In the genomic region with DNA sequence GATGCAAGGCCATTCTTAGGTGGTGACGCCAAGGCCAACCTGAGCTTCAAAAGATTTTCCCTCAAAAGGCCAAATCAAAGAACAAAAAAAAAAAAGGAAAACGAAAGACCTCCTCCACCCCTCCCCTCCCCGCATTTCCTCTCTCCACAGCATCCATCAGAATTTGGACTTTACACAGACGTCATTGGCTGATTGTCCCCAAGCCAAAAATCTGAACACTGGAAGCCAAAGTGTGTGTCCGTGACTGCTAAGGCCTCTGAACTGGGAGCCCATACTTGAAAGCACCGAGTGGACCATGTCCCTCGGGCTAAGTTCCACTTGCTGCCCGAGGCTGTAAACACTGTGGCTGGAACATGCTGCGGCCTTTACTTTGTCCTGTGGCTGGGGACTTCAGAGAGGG, we compare ENCODE assay signal across 17 mouse cellular contexts. TPM values are rescaled to one million over a fixed set of nuclear protein-coding genes. Genes with fewer than 3 reads are reported as not detected.
A peak's percentile ranks its signal among the peaks of the same experiment; 100 is the strongest.
DNase-seq lines count a peak whose midpoint lies in the region; ATAC-seq and TF ChIP-seq lines count a peak whose summit lies in the region.
"Had no signal": no experiment of that assay in that cellular context is flagged by ENCODE, and none has a peak within 500 bp of the region (broad histone marks: within the 10 kb centered on the region; RNA-seq: fewer than 3 reads in every experiment).

No protein-coding gene starts in this region.

- DNase-seq in adrenal gland, postnatal 10 days: peak; percentile 52
- no peak for DNase-seq in adrenal gland, postnatal 4 days (ENCODE audit: low spot score in 2 of 2)
- DNase-seq in layer of hippocampus, adult 2 months (ENCODE audit: low spot score in 2 of 2): no peak
- no peak for DNase-seq in layer of hippocampus, postnatal 10 days (ENCODE audit: low spot score in 2 of 2)
- no peak for DNase-seq in kidney, postnatal 0 days (ENCODE audit: low spot score)
- DNase-seq in liver, embryonic 14.5 days (ENCODE audit: low read depth in 3 of 3, low spot score in 3 of 3): peak in 1 of 3 experiments; percentile 18
- DNase-seq in yolk sac, embryonic 10.5 days (ENCODE audit: low spot score): no peak
- no peak for DNase-seq in natural killer cell, adult 2 months (ENCODE audit: low spot score in 2 of 2)
- DNase-seq: cerebellum, postnatal 10 days; retina, postnatal 1 day had no signal

- H3K9ac ChIP-seq in kidney, postnatal 0 days (ENCODE audit: low read depth, low read length): no peak overlapping the region
- H3K9ac ChIP-seq in liver, embryonic 14.5 days (replicated peaks): no peak overlapping the region
- H3K9ac ChIP-seq: limb, embryonic 12.5 days; midbrain, embryonic 13.5 days had no signal

- H3K27ac ChIP-seq in layer of hippocampus, adult 2 months: peak overlapping the region; percentile 33; the same call in 1 of the 2 replicates
- peak overlapping the region; percentile 50 for H3K27ac ChIP-seq in kidney, postnatal 0 days
- H3K27ac ChIP-seq in liver, embryonic 14.5 days: no peak overlapping the region
- H3K27ac ChIP-seq: embryonic facial prominence, embryonic 10.5 days; heart, embryonic 13.5 days; hindbrain, embryonic 10.5 days; limb, embryonic 12.5 days; midbrain, embryonic 13.5 days had no signal

- TF ChIP-seq EP300 in liver, embryonic 14.5 days (IDR thresholded peaks at IDR 0.05; ENCODE audit: low read depth): no peak

- no peak overlapping the region for H3K4me3 ChIP-seq in layer of hippocampus, adult 2 months
- no peak overlapping the region for H3K4me3 ChIP-seq in kidney, postnatal 0 days (replicated peaks; ENCODE audit: low read depth, low read length)
- no peak overlapping the region for H3K4me3 ChIP-seq in liver, embryonic 14.5 days (ENCODE audit: insufficient read depth in 1 of 2, low read depth in 2 of 2, low read length in 2 of 2)
- H3K4me3 ChIP-seq: embryonic facial prominence, embryonic 10.5 days; heart, embryonic 13.5 days; hindbrain, embryonic 10.5 days; limb, embryonic 12.5 days; midbrain, embryonic 13.5 days had no signal

- no peak for TF ChIP-seq CTCF in layer of hippocampus, adult 2 months (conservative IDR thresholded peaks at IDR 0.05)
- no peak for TF ChIP-seq CTCF in kidney, postnatal 0 days (IDR thresholded peaks at IDR 0.05; ENCODE audit: low read depth)
- no peak for TF ChIP-seq CTCF in liver, embryonic 14.5 days (IDR thresholded peaks at IDR 0.05; ENCODE audit: low read depth)

- H3K27me3 ChIP-seq in kidney, postnatal 0 days (ENCODE audit: insufficient read depth, low read length): no peaks in the 10 kb centered on the region
- H3K27me3 ChIP-seq in liver, embryonic 14.5 days (ENCODE audit: control insufficient read depth, insufficient read depth, low read length): no peaks in the 10 kb centered on the region
- H3K27me3 ChIP-seq: CH12.LX; heart, embryonic 13.5 days; limb, embryonic 12.5 days; midbrain, embryonic 13.5 days had no signal

- H3K9me3 ChIP-seq in kidney, postnatal 0 days (replicated peaks; ENCODE audit: low read length): no peaks in the 10 kb centered on the region
- no peaks in the 10 kb centered on the region for H3K9me3 ChIP-seq in liver, embryonic 14.5 days (ENCODE audit: control insufficient read depth, low read length)
- H3K9me3 ChIP-seq: embryonic facial prominence, embryonic 10.5 days; heart, embryonic 13.5 days; hindbrain, embryonic 10.5 days; limb, embryonic 12.5 days; midbrain, embryonic 13.5 days had no signal

- no peak for ATAC-seq in kidney, postnatal 0 days (replicated peaks; ENCODE audit: low FRiP score, low read depth)
- ATAC-seq in liver, embryonic 14.5 days (ENCODE audit: insufficient read depth): peak; percentile 41; the same call in 1 of the 2 replicates
- ATAC-seq: forebrain, embryonic 14.5 days; midbrain, embryonic 13.5 days had no signal

- H3K4me2 ChIP-seq in kidney, postnatal 0 days (ENCODE audit: low read length): no peak overlapping the region
- H3K4me2 ChIP-seq in liver, embryonic 14.5 days (ENCODE audit: low read depth): no peak overlapping the region
- H3K4me2 ChIP-seq: heart, embryonic 13.5 days; limb, embryonic 12.5 days; midbrain, embryonic 13.5 days had no signal

- peaks cover 6% of the 10 kb centered on the region; the same call in 1 of the 2 replicates for H3K4me1 ChIP-seq in kidney, postnatal 0 days (replicated peaks; ENCODE audit: insufficient read depth, low read length)
- H3K4me1 ChIP-seq in liver, embryonic 14.5 days (replicated peaks; ENCODE audit: control insufficient read depth in 2 of 2, insufficient read depth in 2 of 2, low read length in 1 of 2): peaks cover 8 to 11% of the 10 kb centered on the region in 2 experiments

- WGBS in kidney, postnatal 0 days: 65% methylated on average over 9 of the region's 9 CpGs
- WGBS in liver, embryonic 14.5 days (ENCODE audit: insufficient replicate concordance): 79% methylated on average over 9 of the region's 9 CpGs

- H3K36me3 ChIP-seq in kidney, postnatal 0 days (ENCODE audit: insufficient read depth, low read length): peaks cover 29% of the 10 kb centered on the region
- H3K36me3 ChIP-seq in liver, embryonic 14.5 days (replicated peaks; ENCODE audit: control insufficient read depth, insufficient read depth, low read depth): peaks cover 63% of the 10 kb centered on the region

RNA-seq across cellular contexts. Expression of a gene that starts 6.1 kb away (rescaled TPM):
- total RNA-seq in adrenal gland, postnatal 10 days (2021): 100 to 1,000 TPM; 321 to 368 TPM
- 100 to 1,000 TPM; 271 to 275 TPM for total RNA-seq in adrenal gland, postnatal 4 days (2021)
- total RNA-seq in layer of hippocampus, adult 2 months (2021): 100 to 1,000 TPM; 119 to 136 TPM
- 100 to 1,000 TPM; 107 to 111 TPM for total RNA-seq in layer of hippocampus, postnatal 10 days (2021)
- 245 and 253 TPM in 2 replicates for polyA plus RNA-seq in kidney, postnatal 0 days (2015; fragmentation: Nextera tagmentation; extraction: Ambion mirVana)
- polyA plus RNA-seq in liver, embryonic 14.5 days (2012; rRNA removed): 121 and 142 TPM in 2 replicates
- 199 and 218 TPM in 2 replicates for polyA plus RNA-seq in liver, embryonic 14.5 days (2014; fragmentation: Nextera tagmentation; extraction: Ambion mirVana)

RNA-seq across cellular contexts. Expression of a gene that starts 33.8 kb away (rescaled TPM):
- 1 to 10 TPM; 2.7 TPM for total RNA-seq in adrenal gland, postnatal 10 days (2021)
- 1 to 10 TPM; 4.9 to 5.2 TPM for total RNA-seq in adrenal gland, postnatal 4 days (2021)
- 10 to 100 TPM; 11.1 to 11.7 TPM for total RNA-seq in layer of hippocampus, adult 2 months (2021)
- 10 to 100 TPM; 11.5 to 12.7 TPM for total RNA-seq in layer of hippocampus, postnatal 10 days (2021)
- polyA plus RNA-seq in kidney, postnatal 0 days (2015; fragmentation: Nextera tagmentation; extraction: Ambion mirVana): 3.2 TPM in 2 replicates
- polyA plus RNA-seq in liver, embryonic 14.5 days (2012; rRNA removed): 1.2 and 1.3 TPM in 2 replicates
- polyA plus RNA-seq in liver, embryonic 14.5 days (2014; fragmentation: Nextera tagmentation; extraction: Ambion mirVana): 1.3 and 1.4 TPM in 2 replicates

RNA-seq across cellular contexts. Expression of a gene that starts 47.9 kb away (rescaled TPM):
- 100 to 1,000 TPM; 147 to 154 TPM for total RNA-seq in adrenal gland, postnatal 10 days (2021)
- total RNA-seq in adrenal gland, postnatal 4 days (2021): 100 to 1,000 TPM; 214 to 215 TPM
- 100 to 1,000 TPM in 1 of 2 experiments, 10 to 100 TPM in 1; 94.7 to 103 TPM for total RNA-seq in layer of hippocampus, adult 2 months (2021)
- total RNA-seq in layer of hippocampus, postnatal 10 days (2021): 100 to 1,000 TPM; 106 to 118 TPM
- 120 and 132 TPM in 2 replicates for polyA plus RNA-seq in kidney, postnatal 0 days (2015; fragmentation: Nextera tagmentation; extraction: Ambion mirVana)
- 119 and 143 TPM in 2 replicates for polyA plus RNA-seq in liver, embryonic 14.5 days (2012; rRNA removed)
- 129 and 132 TPM in 2 replicates for polyA plus RNA-seq in liver, embryonic 14.5 days (2014; fragmentation: Nextera tagmentation; extraction: Ambion mirVana)
